Mouse (Mus musculus) left cerebral cortex, adult 9 months (tissue): Measurements from ENCODE around the gene Prss32.
"Not testable (repeated sequence)": the region's sequence is repeated elsewhere in the genome, so short reads cannot be mapped to it uniquely, and the experiment has no call there.

ENCODE experiments used
- DNase-seq, 2 experiments: peaks; one replicate each; pipeline ENCODE4 v3.0.0; 2022; ENCODE audit warnings: low spot score in 2 of 2

The Prss32 gene

DNA sequence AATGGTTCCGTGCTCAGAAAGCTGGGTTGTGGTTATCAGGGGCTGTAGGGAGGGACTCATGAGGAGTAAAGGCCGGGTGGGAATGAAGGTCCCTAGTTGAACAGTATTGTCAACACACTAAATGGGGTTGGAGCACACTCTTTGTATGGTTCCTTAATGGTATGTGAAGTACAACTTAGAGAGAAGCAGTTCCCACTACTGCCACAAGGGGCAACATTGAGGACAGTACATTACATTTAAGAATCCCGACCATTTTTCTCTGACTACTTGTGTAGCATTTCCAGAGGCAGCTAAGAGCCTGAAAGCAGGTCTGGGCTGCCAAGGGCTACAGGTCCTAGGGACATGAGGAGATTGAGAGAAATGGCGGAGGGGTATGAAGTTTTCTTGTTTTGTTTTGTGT lies 2.5 kb upstream of the Prss32 start:
- peak in 1 of 2 experiments; percentile 63 for DNase-seq

DNA sequence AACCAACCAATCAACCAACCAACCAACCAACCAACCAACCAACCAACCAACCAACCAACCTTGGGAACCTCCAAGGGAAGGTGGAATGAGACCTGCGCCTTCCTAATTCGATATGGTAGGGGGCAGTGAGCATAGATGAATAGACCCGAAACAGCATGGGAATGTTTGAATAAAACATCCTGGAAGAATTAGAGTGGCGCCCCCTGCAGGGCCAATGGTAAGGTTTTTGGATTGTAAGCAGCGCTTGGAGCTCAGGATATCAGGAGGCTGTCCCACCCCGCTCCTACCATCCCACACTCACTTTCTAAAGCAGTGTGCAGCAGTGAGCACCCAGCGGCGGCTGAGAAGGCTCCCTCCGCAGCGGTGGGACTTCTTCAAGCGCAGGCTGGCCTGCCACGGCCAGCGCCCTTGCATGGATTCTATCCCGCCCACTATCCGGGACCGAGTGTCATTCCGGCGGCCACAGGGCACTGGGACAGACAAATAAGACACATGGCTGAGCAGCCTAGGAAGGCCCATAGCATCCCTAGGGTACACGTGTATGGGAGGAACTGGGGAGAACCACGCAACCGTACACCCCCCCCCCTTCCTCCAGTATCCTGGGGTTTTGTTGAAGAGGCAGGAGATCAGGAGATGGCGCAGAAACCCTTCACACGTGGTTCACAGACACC lies 379 bp upstream of the Prss32 start:
- no peak for DNase-seq

DNA sequence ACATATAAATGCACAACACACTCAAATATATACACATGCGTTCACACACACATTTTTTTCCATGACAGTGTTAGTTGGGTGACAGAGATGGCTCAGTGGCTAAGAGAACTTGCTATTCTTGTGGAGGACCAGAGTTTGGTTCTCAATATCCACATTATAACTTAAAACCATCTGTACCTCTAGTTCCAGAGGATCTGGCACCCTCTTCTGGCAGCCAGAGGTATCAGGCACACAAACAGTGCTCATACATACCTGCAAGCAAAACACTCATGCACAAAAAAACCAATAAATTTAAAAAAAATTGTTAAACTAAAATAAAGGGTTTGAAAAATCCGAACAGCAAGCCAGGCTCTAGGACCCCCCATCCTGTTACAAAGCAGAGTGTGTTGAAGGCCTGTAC lies 6.4 kb downstream of the Prss32 start:
- no peak for DNase-seq

DNA sequence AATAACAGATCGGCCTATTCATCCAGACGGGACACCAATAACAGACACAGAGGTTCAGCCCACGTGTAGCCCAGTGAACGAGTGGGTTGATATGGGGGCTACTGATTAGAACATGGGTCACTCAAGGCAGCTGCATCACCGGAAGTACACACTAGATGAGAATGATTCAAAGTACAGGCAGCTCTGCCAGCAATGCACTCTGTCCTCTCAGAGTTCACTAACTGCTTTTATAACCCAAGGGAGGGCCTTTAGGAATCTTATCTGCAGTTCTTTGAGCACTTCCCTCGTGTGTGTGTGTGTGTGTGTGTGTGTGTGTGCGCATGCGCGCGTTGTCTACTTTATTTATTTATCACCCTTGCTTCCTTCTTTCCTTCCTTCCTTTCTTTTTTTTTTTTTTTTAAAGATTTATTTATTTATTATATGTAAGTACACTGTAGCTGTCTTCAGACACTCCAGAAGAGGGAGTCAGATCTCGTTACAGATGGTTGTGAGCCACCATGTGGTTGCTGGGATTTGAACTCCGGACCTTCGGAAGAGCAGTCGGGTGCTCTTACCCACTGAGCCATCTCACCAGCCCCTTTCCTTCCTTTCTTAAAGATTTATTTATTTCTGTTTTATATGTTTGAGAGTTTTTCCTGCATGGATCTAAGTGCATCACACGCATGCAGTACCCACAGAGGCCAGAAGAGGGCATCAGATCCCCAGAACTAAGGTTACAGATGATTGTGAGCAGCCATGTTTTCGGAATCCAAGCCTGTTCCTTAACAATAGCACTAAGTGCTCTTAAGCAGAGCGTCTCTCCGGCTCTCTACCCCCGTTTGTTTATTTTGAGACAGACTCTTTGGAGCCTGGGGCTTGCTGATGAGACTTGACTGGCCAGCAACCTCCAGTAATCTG lies 7.4 kb downstream of the Prss32 start:
- DNase-seq, result peak in 1 of 2 experiments; percentile 66

DNA sequence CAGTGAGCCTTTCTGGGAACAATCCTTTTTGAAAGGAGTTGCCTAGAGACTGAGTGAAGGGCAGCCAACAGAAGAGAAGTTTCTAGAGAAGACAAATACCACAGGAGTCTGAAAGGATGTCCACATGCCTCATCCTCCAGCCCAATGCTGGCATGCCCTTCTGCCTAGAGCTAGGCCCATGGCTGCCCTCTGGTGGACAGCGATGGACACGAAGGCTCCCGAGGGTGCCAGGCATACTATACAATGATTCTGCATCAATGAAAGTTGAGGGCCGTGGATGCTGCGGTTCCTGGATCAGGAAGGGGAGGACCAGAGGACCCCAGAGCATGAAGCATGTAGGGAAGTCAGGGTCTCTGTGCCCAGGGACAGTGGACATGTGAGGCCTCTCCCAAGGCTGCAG lies 9.6 kb downstream of the Prss32 start:
- DNase-seq, result no peak

DNA sequence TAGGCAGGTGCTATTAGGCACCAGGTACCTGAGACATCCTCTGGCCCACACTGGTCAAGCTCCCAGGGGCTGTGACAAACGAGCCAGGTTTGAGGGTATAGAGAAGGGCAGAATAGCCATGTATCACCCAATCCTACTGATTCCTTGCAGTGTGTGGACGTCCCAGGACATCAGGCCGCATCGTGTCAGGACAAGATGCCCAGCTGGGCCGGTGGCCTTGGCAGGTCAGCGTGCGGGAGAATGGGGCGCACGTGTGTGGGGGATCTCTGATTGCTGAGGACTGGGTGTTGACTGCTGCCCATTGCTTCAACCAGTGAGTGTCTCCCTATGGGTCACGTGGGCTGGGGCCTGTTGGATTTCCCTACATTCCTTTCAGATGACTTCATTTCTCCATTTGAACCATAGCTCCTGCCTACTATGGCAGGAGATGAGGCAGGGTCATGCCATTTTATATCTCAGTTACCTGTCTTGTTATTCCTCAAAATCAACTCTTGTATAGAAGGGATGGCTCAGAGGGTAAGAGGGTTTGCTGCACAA lies 10.6 kb downstream of the Prss32 start:
- DNase-seq, result no peak

DNA sequence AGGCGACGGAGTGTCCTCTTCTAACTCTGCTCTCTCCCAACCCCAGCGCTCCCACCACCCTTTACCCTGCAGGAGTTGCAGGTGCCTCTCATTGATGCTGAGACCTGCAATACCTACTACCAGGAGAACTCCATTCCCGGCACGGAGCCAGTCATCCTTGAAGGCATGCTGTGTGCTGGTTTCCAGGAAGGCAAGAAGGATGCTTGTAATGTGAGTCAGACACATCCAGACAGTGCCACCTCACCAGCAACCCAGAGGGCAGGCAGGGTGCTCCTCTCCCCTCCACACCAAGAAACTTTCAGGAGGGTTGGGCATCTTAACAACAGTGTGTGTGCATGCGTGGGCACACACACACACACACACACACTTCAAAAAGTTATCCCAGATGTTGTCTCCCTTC lies 13.5 kb downstream of the Prss32 start:
- no peak for DNase-seq

DNA sequence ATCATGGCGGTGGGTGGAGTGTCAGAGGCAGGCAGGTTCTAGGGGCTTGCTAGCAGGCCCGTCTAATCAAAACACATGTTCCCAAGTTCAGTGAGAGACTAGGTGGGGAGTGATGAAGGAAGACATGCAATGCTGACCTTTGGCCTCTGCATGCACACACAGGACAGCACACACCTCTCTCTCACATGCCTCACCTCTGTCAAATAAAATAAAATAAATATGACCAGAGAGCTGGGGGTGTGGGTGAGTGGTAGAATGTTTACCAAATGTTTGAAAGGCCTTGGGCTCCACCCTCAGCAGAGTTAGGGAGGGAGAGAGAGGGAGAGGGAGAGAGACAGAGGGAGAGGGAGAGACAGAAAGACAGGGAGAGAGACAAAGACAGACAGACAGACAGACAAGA lies 14.3 kb downstream of the Prss32 start:
- no peak for DNase-seq

DNA sequence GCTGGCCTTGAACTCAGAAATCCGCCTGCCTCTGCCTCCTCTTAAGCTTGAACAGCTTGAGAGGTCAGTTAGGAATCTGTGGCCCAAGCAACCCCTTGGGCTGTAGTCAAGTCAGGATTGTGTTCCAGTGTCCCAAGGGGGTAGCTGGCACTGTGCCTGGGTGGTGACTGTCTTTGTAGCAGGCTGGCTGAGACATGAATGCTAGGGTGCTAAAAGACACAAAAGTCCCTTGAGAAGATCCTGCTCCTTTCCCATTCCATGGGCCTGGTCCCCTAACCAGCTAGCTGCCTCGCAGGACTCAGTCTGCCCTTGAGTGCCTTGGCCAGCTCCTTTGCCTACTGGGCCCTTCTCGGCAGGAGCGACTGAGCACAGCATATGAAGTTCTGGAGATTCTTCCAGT lies 19.3 kb downstream of the Prss32 start:
- DNase-seq, result no peak

DNA sequence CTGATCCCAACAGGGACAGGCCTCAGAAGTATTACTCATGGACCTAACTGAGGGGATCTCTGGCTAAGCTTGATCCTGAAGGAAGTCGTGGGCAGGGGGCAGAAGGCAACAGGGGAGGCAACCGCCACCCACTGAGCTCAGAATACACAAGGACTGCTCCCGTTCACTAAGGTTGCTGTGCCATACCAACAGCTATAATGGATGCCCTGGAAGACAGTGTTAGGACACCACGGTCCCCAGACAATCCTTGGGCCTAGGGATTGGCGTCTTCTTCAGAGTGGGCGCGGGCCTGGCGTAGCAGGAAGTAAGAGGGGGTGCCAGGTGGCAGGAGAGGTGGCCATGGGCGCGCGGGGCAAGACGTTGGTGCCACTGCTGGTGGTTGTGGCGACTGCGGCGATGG lies 24.1 kb downstream of the Prss32 start, which contains the start of gene Prss21:
TSS of gene Prss21 (plus strand) at position 301 of the 400 bp plus-strand sequence.
- no peak for DNase-seq

DNA sequence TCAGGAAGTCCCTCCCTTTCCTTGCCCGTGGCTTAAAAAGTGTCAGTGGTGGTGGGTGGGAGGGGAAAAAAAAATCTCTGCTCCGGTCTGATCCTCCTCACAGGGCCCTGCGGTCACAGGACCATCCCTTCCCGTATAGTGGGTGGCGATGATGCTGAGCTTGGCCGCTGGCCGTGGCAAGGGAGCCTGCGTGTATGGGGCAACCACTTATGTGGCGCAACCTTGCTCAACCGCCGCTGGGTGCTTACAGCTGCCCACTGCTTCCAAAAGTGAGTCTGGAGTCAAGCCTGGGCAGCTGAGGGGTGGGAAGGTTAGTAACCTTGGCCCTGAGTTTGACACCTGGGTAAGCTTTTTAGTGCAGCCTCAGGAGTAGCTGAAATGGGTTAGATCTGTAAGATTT lies 24.9 kb downstream of the Prss32 start:
- DNase-seq, result no peak

DNA sequence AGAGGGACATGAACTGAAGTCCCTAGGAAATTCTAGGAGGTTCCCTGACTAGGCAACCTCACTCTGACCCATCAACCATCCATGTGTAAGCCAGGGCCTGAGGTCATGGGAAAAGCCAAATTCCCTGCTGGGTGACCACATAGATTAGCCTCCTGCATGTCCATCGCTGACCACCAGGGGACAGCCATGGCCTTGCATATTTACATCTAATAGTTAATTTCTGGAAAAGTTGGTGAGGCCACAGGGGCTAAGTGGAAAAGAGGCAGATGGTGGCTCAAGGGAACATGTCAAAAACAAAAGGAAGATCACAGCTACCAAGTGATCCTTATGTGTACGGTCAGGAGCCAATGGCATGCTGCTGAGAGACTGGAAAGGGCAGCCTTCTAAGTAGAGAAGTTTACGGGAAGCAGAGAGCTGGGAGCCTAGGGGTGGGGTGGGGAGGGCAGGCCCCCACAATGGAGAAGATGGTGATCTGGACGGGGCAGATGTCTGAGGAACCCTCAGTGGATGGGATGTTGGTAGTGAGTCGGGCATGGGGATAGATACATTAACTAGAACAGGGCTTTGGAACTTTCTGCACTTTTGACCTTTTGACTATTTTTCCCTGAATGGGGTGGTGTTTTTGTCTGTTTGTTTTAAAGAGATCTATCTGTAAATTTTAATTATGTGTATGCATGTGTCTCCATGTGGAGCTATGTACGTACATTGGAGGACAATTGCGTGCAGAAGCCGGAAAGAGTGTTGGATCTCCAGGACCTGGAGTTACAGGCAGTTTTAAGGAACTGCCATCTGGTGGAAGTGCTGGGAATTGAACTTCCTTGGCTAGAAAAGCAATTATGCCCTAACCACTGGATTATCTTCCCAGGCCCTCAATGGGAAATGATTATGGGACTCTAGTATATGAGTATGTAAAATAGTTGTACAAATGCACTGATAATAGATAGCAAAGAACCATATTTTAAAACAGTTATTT lies 30.5 kb downstream of the Prss32 start:
- peak in 1 of 2 experiments; percentile 46 for DNase-seq

DNA sequence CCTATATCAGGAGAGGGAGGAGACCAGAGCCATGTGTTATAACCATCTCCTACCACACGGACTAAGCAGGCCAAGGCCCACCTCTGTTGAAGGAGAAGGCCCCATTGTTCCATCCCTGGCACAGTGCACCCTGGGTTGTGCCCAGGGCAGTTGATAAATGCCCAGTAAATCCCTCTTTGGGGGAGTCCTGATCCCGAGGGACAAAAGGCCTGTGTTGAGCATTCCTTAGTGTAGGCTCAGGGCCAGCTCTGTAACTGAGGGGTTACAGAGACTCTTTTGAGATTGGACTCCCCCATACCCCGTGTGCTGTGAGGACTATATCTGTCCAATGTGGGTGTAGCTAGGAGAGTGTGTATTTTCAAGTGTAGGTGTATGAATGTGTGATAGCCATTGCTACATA lies 33.1 kb downstream of the Prss32 start:
- peak; percentile 25 to 46 for DNase-seq

DNA sequence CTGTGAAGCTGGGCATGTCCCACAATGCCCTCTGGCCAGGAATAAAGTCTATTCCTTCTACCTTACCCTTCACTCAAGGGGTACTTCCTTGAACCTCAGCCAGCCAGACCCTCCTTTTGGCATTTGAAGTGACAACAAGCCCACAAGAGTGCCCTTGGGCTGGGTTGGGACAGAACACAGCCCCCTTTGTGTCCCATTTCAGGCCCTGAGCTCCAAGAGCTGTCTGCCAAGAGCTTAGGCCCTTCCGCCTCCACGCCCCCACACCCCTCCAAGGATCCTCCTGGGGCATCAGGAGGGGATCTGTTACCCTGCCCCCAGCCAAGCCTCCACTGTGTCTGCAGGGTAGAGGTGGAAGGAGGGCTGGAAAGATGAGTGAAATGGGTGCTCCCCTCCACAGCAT lies 33.5 kb downstream of the Prss32 start:
- peak in 1 of 2 experiments; percentile 7 for DNase-seq

DNA sequence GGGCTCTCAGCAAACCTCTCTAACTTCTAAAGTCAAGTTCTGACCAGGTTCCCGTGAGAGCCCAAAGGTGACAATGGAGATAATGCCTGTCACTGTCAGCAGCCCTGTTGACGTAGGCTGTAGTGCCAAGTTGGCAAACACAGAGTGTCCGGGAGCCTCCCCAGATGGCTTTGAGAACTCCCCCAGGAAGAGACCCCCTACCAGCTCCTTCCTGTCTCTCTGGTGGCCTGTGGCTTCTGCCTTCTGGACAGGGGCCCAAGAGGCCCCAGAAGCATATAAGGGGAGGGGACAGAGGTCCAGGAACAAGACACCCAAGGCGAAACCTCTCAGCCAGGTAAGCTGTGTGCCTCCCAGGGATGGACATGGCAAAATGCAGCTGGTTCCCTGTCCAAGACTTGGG lies 36.9 kb downstream of the Prss32 start, which contains the start of the genes Dcpp1 and Dcpp2:
TSS of gene Dcpp1 (plus strand) at position 301 of the 400 bp plus-strand sequence.
TSS of gene Dcpp2 (plus strand) at position 305 of the 400 bp plus-strand sequence.
- not testable (repeated sequence) for DNase-seq
